Mouse (Mus musculus) cerebellum, adult 2 months (tissue): ENCODE measurements around the gene Try4. TPM values are rescaled to one million over a fixed set of nuclear protein-coding genes. Genes with fewer than 3 reads are reported as not detected.
"Not testable (repeated sequence)": the region's sequence is repeated elsewhere in the genome, so short reads cannot be mapped to it uniquely, and the experiment has no call there.

Experiments used
- DNase-seq, 2 experiments: peaks; one replicate each; pipeline ENCODE4 v3.0.0; 2021
- H3K27ac ChIP-seq: fragments of 200-500 bp; 2 replicates; pipeline ENCODE4 v1.5.1; 2012; ENCODE audit warnings: low read length, control low read depth, inconsistent platforms; ENCODE audit not compliant: insufficient read depth
- H3K27me3 ChIP-seq: fragments of 200-500 bp; 2 replicates; pipeline ENCODE4 v1.6.1; 2012; ENCODE audit warnings: inconsistent platforms, mild to moderate bottlenecking, low read length, moderate library complexity; ENCODE audit not compliant: control insufficient read depth, insufficient read depth
- H3K4me1 ChIP-seq: fragments of 200-500 bp; 2 replicates; pipeline ENCODE4 v1.6.1; 2011; ENCODE audit warnings: low read length; ENCODE audit not compliant: control insufficient read depth, insufficient read depth
- H3K4me3 ChIP-seq: fragments of 200-500 bp; replicated peaks from 2 replicates; pipeline ENCODE3; 2011; ENCODE audit warnings: mild to moderate bottlenecking, low read depth, low read length, control low read depth; ENCODE audit not compliant: insufficient read depth
- CTCF ChIP-seq: fragments of 200-500 bp; IDR thresholded peaks from 2 replicates; pipeline ENCODE4 v1.5.1; 2011; ENCODE audit warnings: low read depth, mild to moderate bottlenecking, control low read depth, low read length, moderate library complexity, borderline replicate concordance; ENCODE audit not compliant: insufficient read depth
- POLR2A ChIP-seq: fragments of 200-500 bp; IDR thresholded peaks from 2 replicates; pipeline ENCODE4 v1.6.1; 2011; ENCODE audit warnings: low read length, control low read depth, borderline replicate concordance; ENCODE audit not compliant: insufficient read depth
- WGBS: fragments of 180-500 bp; shearing (Covaris S2); methylation state at CpG from one replicate; pipeline ENCODE4 v1.1.7; 2018; 5-methylcytosine and 5-hydroxymethylcytosine counted together
- polyA plus RNA-seq: library from polyadenylated mRNA; depleted of rRNA; stranded (reverse); fragments of >200 nt; gene quantifications from 2 replicates; pipeline ENCODE4 v1.2.3, GENCODE M21; 2012; rRNA removed

The Try4 gene
- not detected in 2 replicates for polyA plus RNA-seq

DNA sequence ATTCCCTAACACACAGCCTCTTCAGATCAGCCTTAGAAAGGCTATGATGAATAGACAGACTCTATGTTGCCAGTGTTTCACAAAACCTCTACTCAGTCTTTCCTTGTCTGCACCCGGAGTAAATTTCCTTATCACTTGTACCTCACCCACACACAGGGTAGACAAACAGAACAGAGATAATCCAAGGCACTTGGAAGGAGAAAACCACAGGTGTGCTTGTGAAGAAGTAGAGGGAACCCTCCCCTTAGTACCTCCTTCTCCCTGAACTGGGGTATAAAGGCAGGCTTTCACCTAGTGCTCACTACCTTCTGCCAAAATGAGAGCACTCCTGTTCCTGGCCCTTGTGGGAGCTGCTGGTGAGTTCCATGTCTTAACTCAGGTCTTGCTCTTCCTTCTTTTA, at the start of gene Try4:
Try4 (plus strand) TSS at position 301 of the 400 bp plus-strand sequence.
- TF ChIP-seq POLR2A (no peak), CTCF (no peak)
- DNase-seq: no peak
- WGBS: 86% methylated on average over 1 of the region's 1 CpGs
- H3K27me3 ChIP-seq: no peaks in the 10 kb centered on the region
- no peak within 1 kb of the TSS for H3K4me3 ChIP-seq
- no peak within 1 kb of the TSS for H3K27ac ChIP-seq
- no peaks in the 10 kb centered on the region for H3K4me1 ChIP-seq

DNA sequence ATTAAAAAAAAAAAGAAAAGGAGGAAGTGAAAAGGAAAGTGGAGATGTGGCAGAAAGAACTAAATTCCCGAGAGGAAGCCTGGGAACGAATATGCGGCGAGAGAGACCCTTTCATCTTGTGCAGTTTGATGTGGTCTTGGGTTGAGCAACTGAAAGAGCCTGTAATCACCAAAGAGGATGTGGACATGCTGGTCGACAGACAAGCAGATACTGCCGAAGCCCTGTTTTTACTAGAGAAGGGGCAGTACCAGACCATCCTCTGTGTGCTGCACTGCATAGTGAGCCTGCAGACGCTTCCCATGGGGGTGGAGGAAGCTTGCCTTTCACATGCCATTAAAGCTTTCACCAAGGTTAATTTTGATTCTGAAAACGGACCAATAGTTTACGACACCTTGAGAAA, 48.8 kb upstream of the Try4 start:
- not testable (repeated sequence) for H3K4me1 ChIP-seq, DNase-seq, H3K4me3 ChIP-seq, H3K27me3 ChIP-seq, H3K27ac ChIP-seq
- 92% methylated on average over 9 of the region's 9 CpGs for WGBS

DNA sequence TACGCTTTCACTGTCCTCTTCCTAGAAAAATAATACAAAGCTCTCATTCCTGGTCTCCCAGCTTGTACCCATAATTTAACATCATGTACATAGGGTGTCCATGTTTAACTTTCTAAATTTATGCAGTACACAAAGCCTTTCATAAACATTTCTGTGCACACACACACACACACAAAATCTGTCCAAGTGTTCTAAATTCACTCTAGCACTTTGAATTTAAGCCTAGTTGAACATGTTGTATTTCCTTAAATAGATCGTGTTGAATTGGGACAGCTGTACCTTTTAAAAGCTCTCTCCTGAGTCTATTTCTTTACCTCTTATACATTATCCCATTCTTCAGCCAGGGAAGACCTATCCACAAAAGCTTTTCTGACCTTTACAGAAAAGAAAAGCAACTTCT, 45.6 kb upstream of the Try4 start:
- no peaks in the 10 kb centered on the region for H3K4me1 ChIP-seq
- no peak overlapping the region for H3K4me3 ChIP-seq
- H3K27me3 ChIP-seq: no peaks in the 10 kb centered on the region
- no peak overlapping the region for H3K27ac ChIP-seq
- 85% methylated on average over 2 of the region's 2 CpGs for WGBS
- TF ChIP-seq CTCF (no peak), POLR2A (no peak)
- DNase-seq: no peak

DNA sequence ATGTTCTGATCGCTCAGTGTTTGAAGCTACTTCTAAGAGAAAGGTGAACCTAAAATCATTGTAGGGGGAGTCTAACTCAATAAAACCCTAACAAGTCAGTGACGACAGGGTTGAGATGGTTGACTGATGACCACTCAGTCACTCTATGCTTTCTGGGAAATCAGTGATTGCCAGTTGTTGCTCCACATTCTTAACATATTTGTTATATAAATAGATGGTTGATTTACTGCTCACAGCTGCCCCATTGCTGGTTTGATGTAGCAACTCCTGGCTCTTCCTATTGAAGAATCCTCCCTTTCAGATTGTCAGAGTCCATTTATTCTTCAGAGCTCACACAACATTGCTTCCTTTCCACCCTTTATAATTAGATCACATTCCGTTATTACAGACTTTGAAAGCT, 44.6 kb upstream of the Try4 start:
- TF ChIP-seq CTCF (no peak), POLR2A (no peak)
- Histone ChIP-seq H3K4me3 (no peak overlapping the region), H3K27ac (no peak overlapping the region), H3K27me3 (no peaks in the 10 kb centered on the region), H3K4me1 (no peaks in the 10 kb centered on the region)
- no peak for DNase-seq
- 86% methylated on average over 3 of the region's 3 CpGs for WGBS

DNA sequence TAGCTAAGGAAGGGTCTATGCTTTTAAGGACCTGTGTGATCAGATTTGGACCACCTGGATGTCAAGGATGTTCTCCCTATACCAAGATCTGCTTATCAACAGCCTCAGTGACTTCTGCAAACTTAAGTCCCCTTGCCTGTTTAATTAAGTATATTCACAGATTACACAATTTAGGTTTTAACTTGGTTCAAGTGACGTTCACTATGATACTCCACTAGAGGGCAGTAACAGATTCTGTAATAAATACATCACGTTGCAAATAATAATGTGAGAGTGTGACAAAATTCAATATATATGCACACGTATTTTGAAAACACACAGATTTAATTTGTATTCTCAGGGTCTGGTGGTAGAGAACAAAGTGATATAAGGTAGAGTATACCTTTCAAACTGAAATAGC, 39.3 kb upstream of the Try4 start:
- no peak overlapping the region for H3K27ac ChIP-seq
- no peak for DNase-seq
- H3K27me3 ChIP-seq: no peaks in the 10 kb centered on the region
- no peak for TF ChIP-seq POLR2A
- no peak for TF ChIP-seq CTCF
- no peak overlapping the region for H3K4me3 ChIP-seq
- 10% methylated on average over 3 of the region's 3 CpGs for WGBS
- H3K4me1 ChIP-seq: no peaks in the 10 kb centered on the region

DNA sequence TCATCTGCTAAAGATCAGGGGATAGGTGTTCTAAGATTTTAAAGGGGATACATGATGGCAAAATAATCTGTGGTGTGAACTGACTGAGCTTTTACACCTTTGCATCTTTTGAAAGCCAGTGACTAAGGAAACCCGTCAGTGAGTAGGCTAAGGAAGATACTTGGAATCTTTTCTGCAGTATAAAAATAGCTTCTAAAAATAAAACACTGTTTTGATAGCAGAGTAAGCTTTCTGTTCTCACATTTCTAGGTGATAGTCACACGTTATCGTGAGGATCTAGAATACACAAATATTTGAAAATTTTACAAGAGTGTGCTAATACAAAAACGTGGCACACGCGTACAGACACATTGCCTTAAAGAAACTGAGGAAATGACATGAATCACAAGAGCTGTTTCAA, 35.9 kb upstream of the Try4 start:
- Histone ChIP-seq H3K4me3 (no peak overlapping the region), H3K4me1 (no peaks in the 10 kb centered on the region), H3K27ac (no peak overlapping the region), H3K27me3 (no peaks in the 10 kb centered on the region)
- TF ChIP-seq CTCF: no peak
- TF ChIP-seq POLR2A: no peak
- DNase-seq: no peak
- 87% methylated on average over 6 of the region's 6 CpGs for WGBS

DNA sequence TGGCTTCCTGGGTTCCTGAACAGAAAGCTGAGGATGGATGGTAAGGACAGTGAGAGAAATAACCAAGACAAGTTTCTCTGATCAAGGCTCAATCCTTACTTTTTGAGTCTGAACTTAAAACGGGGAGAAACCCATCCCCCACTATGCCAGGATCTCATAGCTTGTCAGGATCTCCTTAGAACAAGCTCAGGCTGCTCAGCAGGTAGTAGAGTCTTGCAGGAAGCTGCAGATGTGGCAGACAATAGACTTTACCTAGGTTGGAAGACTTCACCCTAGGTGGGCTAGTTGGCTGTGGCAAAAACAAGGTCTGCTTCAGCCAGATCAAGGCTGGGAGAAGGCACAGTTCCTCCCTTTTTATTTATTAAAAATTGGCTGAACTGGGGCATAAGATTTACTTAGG, 3.8 kb upstream of the Try4 start:
- TF ChIP-seq CTCF (no peak), POLR2A (no peak)
- H3K4me1 ChIP-seq: no peaks in the 10 kb centered on the region
- DNase-seq: no peak
- 13% methylated on average over 1 of the region's 1 CpGs for WGBS
- no peaks in the 10 kb centered on the region for H3K27me3 ChIP-seq
- no peak overlapping the region for H3K4me3 ChIP-seq
- no peak overlapping the region for H3K27ac ChIP-seq

DNA sequence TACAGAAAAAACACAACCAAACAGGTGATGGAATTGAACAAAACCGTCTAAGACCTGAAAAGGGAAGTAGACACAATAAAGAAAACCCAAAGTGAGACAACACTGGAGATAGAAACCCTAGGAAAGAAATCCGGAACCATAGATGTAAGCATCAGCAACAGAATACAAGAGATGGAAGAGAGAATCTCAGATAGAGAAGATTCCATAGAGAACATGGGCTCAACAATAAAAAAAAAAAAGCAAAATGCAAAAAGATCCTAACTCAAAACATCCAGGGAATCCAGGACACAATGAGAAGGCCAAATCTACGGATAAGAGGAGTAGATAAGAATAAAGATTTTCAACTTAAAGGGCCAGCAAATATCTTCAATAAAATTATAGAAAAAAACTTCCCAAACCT, 14.7 kb downstream of the Try4 start, which contains the start of gene Try5:
Try5 (minus strand) TSS at position 101 of the 400 bp plus-strand sequence.
- H3K27ac ChIP-seq, DNase-seq, H3K4me3 ChIP-seq, H3K27me3 ChIP-seq, H3K4me1 ChIP-seq: not testable (repeated sequence)
- WGBS: 61% methylated on average over 3 of the region's 3 CpGs

DNA sequence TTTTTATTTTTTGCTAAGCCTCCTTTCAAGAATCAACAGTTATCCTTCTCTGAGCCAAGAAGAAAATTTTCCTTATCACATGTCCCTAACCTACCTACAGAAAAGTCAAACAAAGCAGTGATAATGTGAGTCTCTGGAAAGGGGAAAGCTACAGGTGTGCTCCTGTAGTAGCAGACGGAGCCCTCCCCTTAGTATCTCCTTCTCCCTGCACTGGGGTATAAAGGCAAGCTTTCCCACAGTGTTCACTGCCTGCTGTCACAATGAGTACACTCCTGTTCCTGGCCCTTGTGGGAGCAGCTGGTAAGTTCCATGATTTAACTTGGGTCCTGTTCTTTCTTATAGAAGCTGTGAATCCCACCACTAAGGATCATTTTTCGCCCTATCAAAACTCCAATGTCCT, 51.9 kb downstream of the Try4 start, which contains the start of gene Try10:
Try10 (plus strand) TSS at position 174 of the 400 bp plus-strand sequence.
- 76% methylated on average over 2 of the region's 2 CpGs for WGBS
- TF ChIP-seq CTCF: no peak
- TF ChIP-seq POLR2A: no peak
- no peak for DNase-seq

More for the DNA sequence above, 51.9 kb downstream of the Try4 start, which contains the start of gene Try10:
- Histone ChIP-seq H3K4me3 (no peak within 1 kb of the TSS), H3K4me1 (no peaks in the 10 kb centered on the region), H3K27ac (no peak within 1 kb of the TSS), H3K27me3 (no peaks in the 10 kb centered on the region)

Other genes with a start within 250 kb of the Try4 start
- gene Try5, start 14.6 kb downstream of the Try4 start, polyA plus RNA-seq: not detected in 2 replicates
- gene Try10, start 51.8 kb downstream of the Try4 start, polyA plus RNA-seq: not detected in 2 replicates
- not detected in 2 replicates for gene Prss3, start 75.4 kb downstream of the Try4 start, polyA plus RNA-seq
- not detected in 2 replicates for gene Gm5771, start 90.1 kb downstream of the Try4 start, polyA plus RNA-seq
- gene Gm10334, start 143.9 kb downstream of the Try4 start, polyA plus RNA-seq: not detected in 2 replicates
- gene Prss1, start 156.7 kb downstream of the Try4 start, polyA plus RNA-seq: not detected in 2 replicates
- not detected in 2 replicates for gene Prss2, start 219.5 kb downstream of the Try4 start, polyA plus RNA-seq